Mouse (Mus musculus) kidney, postnatal 0 days (tissue): ENCODE measurements around the gene Galnt2. TPM values are rescaled to one million over a fixed set of nuclear protein-coding genes. Genes with fewer than 3 reads are reported as not detected.

Source experiments
- ATAC-seq: fragments of 200-750 bp; cut with Nextera tagmentation; replicated peaks from 2 replicates; pipeline ENCODE4 v1.8.0; 2017; ENCODE audit warnings: low read depth, moderate number of reproducible peaks, moderate TSS enrichment, moderate library complexity; ENCODE audit not compliant: low FRiP score
- DNase-seq: peaks from one replicate; pipeline ENCODE4 v3.0.0-alpha.2; 2016; ENCODE audit warnings: low spot score
- H3K27ac ChIP-seq: fragments of 300-500 bp; sonication (generic); 2 replicates; pipeline ENCODE4 v1.5.1; 2014; ENCODE audit warnings: mild to moderate bottlenecking
- H3K27me3 ChIP-seq: fragments of 300-500 bp; sonication (generic); 2 replicates; pipeline ENCODE4 v1.6.1; 2014; ENCODE audit warnings: low read length, mixed read lengths; ENCODE audit not compliant: insufficient read depth
- H3K36me3 ChIP-seq: fragments of 300-500 bp; sonication (generic); 2 replicates; pipeline ENCODE4 v1.6.1; 2014; ENCODE audit warnings: low read length, mixed read lengths; ENCODE audit not compliant: insufficient read depth
- H3K4me1 ChIP-seq: fragments of 300-500 bp; sonication (generic); replicated peaks from 2 replicates; pipeline ENCODE4 v1.6.1; 2014; ENCODE audit warnings: antibody characterized with exemption, low read length, mixed read lengths; ENCODE audit not compliant: insufficient read depth
- H3K4me2 ChIP-seq: fragments of 300-500 bp; sonication (generic); 2 replicates; pipeline ENCODE4 v1.6.1; 2014; ENCODE audit warnings: mild to moderate bottlenecking, low read length, moderate library complexity, mixed read lengths
- H3K4me3 ChIP-seq: fragments of 300-500 bp; sonication (generic); replicated peaks from 2 replicates; pipeline ENCODE4 v1.5.1; 2014; ENCODE audit warnings: low read depth, low read length
- H3K9ac ChIP-seq: fragments of 300-500 bp; sonication (generic); 2 replicates; pipeline ENCODE4 v1.6.1; 2014; ENCODE audit warnings: low read depth, low read length
- H3K9me3 ChIP-seq: fragments of 300-500 bp; sonication (generic); replicated peaks from 2 replicates; pipeline ENCODE4 v1.6.1; 2016; ENCODE audit warnings: low read length, inconsistent platforms, mixed read lengths
- CTCF ChIP-seq: IDR thresholded peaks from 2 replicates; pipeline ENCODE4 v1.5.1; 2016; ENCODE audit warnings: antibody characterized with exemption, low read depth, mild to moderate bottlenecking, moderate library complexity
- WGBS: fragments of 180-500 bp; shearing (Covaris S2); extraction: QIAGEN DNeasy Blood & Tissue Kit; methylation state at CpG from one replicate; pipeline ENCODE4 v1.1.7; 2014; 5-methylcytosine and 5-hydroxymethylcytosine counted together
- polyA plus RNA-seq: library from polyadenylated mRNA; unstranded; fragments of >200 nt; fragmentation: Nextera tagmentation; extraction: Ambion mirVana; gene quantifications from 2 replicates; pipeline ENCODE4 v1.2.1, GENCODE M21; 2015

The Galnt2 gene
- polyA plus RNA-seq, 1 experiment from 2014 or later, result 60.3 TPM

DNA sequence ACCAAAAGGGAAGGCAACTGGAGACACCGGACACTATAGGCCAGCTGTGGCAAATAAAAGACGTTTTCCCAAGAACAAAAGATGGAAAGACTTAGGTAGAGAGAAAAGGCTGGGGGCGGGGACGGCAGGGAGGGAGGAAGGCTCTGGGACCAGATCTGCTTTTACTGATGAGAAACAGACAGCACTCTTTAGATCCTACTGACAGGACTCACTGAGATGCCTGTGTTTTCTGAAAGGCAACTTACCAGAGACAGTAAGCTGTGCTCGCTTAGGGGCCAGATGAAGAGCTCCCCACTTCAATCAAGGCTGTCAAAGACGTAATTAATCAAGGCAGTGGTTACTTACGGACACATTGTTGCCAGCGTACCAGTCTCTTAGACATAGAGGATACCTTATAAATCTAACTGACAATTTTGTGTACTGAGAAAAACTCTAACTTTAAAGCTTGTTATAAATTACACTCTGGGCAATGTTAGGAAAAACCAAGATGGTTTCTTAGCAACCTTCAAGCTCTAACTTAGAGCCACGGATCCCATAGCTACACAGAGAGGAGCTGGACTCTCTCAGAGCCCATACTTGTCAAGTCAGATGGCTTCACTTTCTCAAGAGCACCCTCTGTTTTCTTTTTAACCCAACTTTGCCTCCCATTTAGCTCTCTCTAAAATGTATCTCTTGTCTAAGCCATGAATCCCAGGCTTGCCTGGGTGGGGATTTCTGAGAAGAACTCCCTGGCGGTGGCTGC is 161.3 kb downstream of the Galnt2 start:
- Histone ChIP-seq H3K27ac (no peak overlapping the region), H3K36me3 (no peaks in the 10 kb centered on the region), H3K4me3 (no peak overlapping the region), H3K27me3 (no peaks in the 10 kb centered on the region), H3K9me3 (no peaks in the 10 kb centered on the region), H3K4me2 (no peak overlapping the region), H3K4me1 (no peaks in the 10 kb centered on the region), H3K9ac (no peak overlapping the region)
- no peak for ATAC-seq
- TF ChIP-seq CTCF, result no peak
- WGBS, result 56% methylated on average over 10 of the region's 10 CpGs
- no peak for DNase-seq

DNA sequence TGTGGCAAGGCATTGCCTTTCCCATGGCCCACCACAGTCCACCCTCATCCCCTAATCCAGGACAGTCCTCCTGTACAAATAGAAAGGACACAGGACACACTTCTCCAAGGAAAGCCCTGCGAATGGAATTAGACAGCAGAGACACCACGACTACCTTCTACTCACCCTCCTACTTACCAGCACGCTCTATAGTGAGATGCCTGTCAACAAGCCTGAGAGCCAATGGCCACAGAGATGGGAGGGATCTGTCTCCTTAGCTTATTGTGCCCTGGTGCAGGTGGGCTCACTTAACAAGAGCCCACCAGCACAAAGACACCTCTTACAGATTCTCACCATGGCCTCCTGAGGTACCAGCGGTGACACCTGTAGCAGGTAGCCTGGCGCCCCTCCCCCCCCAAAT is 161.8 kb downstream of the Galnt2 start:
- no peak for TF ChIP-seq CTCF
- no peak for ATAC-seq
- 79% methylated on average over 5 of the region's 5 CpGs for WGBS
- no peak overlapping the region for H3K4me3 ChIP-seq
- H3K9ac ChIP-seq, result no peak overlapping the region
- no peaks in the 10 kb centered on the region for H3K4me1 ChIP-seq
- H3K4me2 ChIP-seq, result no peak overlapping the region
- no peak overlapping the region for H3K27ac ChIP-seq
- H3K9me3 ChIP-seq, result no peaks in the 10 kb centered on the region
- DNase-seq, result no peak
- H3K36me3 ChIP-seq, result no peaks in the 10 kb centered on the region
- no peaks in the 10 kb centered on the region for H3K27me3 ChIP-seq

DNA sequence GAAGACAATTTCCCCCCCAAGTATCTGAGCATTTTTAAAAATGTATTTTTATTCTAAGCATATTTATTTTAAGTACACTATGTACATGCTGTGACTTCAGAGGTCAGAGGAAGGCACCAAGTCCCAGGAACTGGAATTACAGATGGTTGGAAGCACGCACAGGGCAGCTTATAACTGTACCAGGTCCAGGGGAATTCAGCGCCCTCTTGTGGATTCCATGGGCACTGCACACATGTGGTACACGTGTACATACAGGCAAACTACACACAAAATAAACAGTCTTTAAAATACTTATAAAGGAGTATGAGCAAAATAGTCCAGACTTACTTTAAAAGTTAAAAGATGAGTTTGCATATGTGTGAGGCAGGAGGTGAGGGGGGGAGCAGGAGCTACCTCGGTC is 162.7 kb downstream of the Galnt2 start:
- Histone ChIP-seq H3K4me1 (no peaks in the 10 kb centered on the region), H3K4me2 (no peak overlapping the region), H3K9ac (no peak overlapping the region), H3K4me3 (no peak overlapping the region), H3K36me3 (no peaks in the 10 kb centered on the region), H3K27ac (no peak overlapping the region), H3K27me3 (no peaks in the 10 kb centered on the region), H3K9me3 (no peaks in the 10 kb centered on the region)
- DNase-seq, result no peak
- 86% methylated on average over 4 of the region's 4 CpGs for WGBS
- TF ChIP-seq CTCF, result peak; percentile 28; the same call in 1 of the 2 replicates
- no peak for ATAC-seq

DNA sequence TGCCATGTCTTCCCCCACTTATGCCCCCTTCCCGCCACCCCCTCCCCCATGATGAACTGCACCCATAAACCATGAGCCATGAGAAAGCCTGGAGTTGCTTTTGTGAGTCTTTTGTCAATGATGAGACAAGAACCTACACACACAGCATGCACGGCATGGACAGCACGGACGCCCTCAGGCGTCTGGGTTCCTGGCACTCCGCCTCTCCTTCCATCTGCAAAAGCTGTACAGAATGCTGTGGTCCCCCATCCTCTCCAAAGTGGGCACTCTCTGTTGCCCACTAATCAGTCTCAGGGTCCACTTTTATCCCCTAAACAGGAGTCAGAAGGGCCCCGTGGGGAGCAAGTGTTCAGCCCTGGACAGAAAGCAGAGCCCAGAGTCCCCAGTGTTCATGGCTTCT is 163.8 kb downstream of the Galnt2 start:
- no peak for ATAC-seq
- Histone ChIP-seq H3K27me3 (no peaks in the 10 kb centered on the region), H3K4me3 (no peak overlapping the region), H3K9me3 (no peaks in the 10 kb centered on the region), H3K4me1 (no peaks in the 10 kb centered on the region), H3K27ac (no peak overlapping the region), H3K36me3 (no peaks in the 10 kb centered on the region), H3K9ac (no peak overlapping the region), H3K4me2 (no peak overlapping the region)
- no peak for DNase-seq
- no peak for TF ChIP-seq CTCF
- 84% methylated on average over 7 of the region's 7 CpGs for WGBS

Other genes with a start within 250 kb of the Galnt2 start
- 14.4 and 15.5 TPM in 2 replicates for gene Abcb10, start 248.3 kb upstream of the Galnt2 start, polyA plus RNA-seq
- gene Taf5l, start 210.0 kb upstream of the Galnt2 start, polyA plus RNA-seq, result 30.0 and 32.5 TPM in 2 replicates
- 2.0 and 2.2 TPM in 2 replicates for gene Urb2, start 209.9 kb upstream of the Galnt2 start, polyA plus RNA-seq
- 0.32 and 0.56 TPM in 2 replicates for gene Pgbd5, start 208.3 kb downstream of the Galnt2 start, polyA plus RNA-seq